Mouse (Mus musculus) colon, adult 2 months (tissue): Measurements from ENCODE around the gene Tmprss11c. TPM values are rescaled to one million over a fixed set of nuclear protein-coding genes. Genes with fewer than 3 reads are reported as not detected.

Source experiments
- polyA plus RNA-seq: library from polyadenylated mRNA; depleted of rRNA; stranded (reverse); fragments of >200 nt; gene quantifications from 2 replicates; pipeline ENCODE4 v1.2.3, GENCODE M21; 2012; rRNA removed

The Tmprss11c gene
- not detected in 2 replicates for polyA plus RNA-seq

GRCm38 (mm10) chr5:86289208-86289607 is at the start of gene Tmprss11c:
TSS of gene Tmprss11c (minus strand) at chr5:86289308.

DNA sequence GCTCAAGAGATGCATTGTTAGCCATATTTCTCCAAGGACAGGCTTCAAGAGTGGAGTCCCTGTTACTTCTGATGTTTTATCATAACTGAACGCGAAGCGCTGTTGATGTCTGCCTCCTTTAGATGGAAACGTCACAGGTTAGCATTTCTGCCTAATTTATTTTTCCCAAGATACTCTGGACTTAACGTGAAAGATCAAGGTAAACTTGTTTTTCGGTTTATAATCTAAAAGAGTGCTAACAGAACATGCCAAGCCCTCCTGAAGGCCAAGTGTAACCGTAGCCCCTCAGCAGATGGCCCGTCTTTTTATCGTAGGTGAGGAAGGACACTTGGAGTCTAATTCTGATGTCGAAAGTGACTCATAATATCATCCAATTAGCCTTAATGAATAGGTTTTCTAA is 91.3 kb downstream of the Tmprss11c start, which contains the start of gene Gnrhr:
TSS of gene Gnrhr (minus strand) at position 101 of the 400 bp plus-strand sequence.

Other genes with a start within 250 kb of the Tmprss11c start
- gene Cenpc1, start 223.7 kb downstream of the Tmprss11c start, polyA plus RNA-seq: 3.2 and 3.8 TPM in 2 replicates
- 0.08 TPM in 1 of 2 replicates, not detected in the other for gene Stap1, start 217.6 kb downstream of the Tmprss11c start, polyA plus RNA-seq
- 0.47 and 0.52 TPM in 2 replicates for gene Uba6, start 116.5 kb downstream of the Tmprss11c start, polyA plus RNA-seq
- gene Gnrhr, start 91.4 kb downstream of the Tmprss11c start, polyA plus RNA-seq: not detected in 2 replicates
- gene Tmprss11d, start 84.1 kb upstream of the Tmprss11c start, polyA plus RNA-seq: not detected in 2 replicates
- gene Tmprss11a, start 179.7 kb upstream of the Tmprss11c start, polyA plus RNA-seq: not detected in 2 replicates
- not detected in 2 replicates for gene Tmprss11g, start 229.3 kb upstream of the Tmprss11c start, polyA plus RNA-seq